Mouse (Mus musculus) MEL (cell line): ENCODE measurements around the gene Zfp512b.

ENCODE experiments used
- CHD1 ChIP-seq: IDR thresholded peaks from 2 replicates; pipeline ENCODE4 v1.6.1; 2012; ENCODE audit warnings: low read depth, mild to moderate bottlenecking, inconsistent platforms, low read length, improper control_type of control experiment
- CTCF ChIP-seq, 3 experiments: IDR thresholded peaks in 2 of 3; conservative IDR thresholded peaks in 1 of 3; 2 replicates each; pipeline ENCODE4 v1.5.1; 2011 to 2012; ENCODE audit warnings: low read length in 3 of 3, low read depth in 2 of 3, mild to moderate bottlenecking in 2 of 3, improper control_type of control experiment in 1 of 3, inconsistent platforms in 1 of 3, mixed read lengths in 1 of 3, moderate library complexity in 1 of 3; ENCODE audit not compliant: control insufficient read depth in 1 of 3, insufficient read depth in 1 of 3, poor library complexity in 1 of 3, severe bottlenecking in 1 of 3
- ELF1 ChIP-seq: IDR thresholded peaks from 2 replicates; pipeline ENCODE4 v1.6.1; 2014; ENCODE audit warnings: low read depth, mild to moderate bottlenecking, inconsistent platforms, low read length, improper control_type of control experiment, moderate library complexity
- EP300 ChIP-seq, 2 experiments: IDR thresholded peaks; 2 replicates each; pipeline ENCODE4 v1.6.1; 2011; ENCODE audit warnings: improper control_type of control experiment in 2 of 2, low read length in 2 of 2, low read depth in 1 of 2, mild to moderate bottlenecking in 1 of 2
- GABPA ChIP-seq: IDR thresholded peaks from 2 replicates; pipeline ENCODE4 v1.6.1; 2012; ENCODE audit warnings: low read depth, mild to moderate bottlenecking, inconsistent platforms, low read length, improper control_type of control experiment, moderate library complexity
- HCFC1 ChIP-seq: IDR thresholded peaks from 2 replicates; pipeline ENCODE4 v1.6.1; 2012; ENCODE audit warnings: low read depth, mild to moderate bottlenecking, inconsistent platforms, low read length, improper control_type of control experiment, moderate library complexity
- MXI1 ChIP-seq: IDR thresholded peaks from 2 replicates; pipeline ENCODE4 v1.6.1; 2011; ENCODE audit warnings: mild to moderate bottlenecking, low read depth, low read length, improper control_type of control experiment
- NRF1 ChIP-seq: IDR thresholded peaks from 2 replicates; pipeline ENCODE4 v1.6.1; 2014; ENCODE audit warnings: low read depth, mild to moderate bottlenecking, inconsistent platforms, low read length, improper control_type of control experiment, moderate library complexity; ENCODE audit not compliant: poor library complexity, insufficient read depth, severe bottlenecking
- POLR2A ChIP-seq, 2 experiments: IDR thresholded peaks; 2 replicates each; pipeline ENCODE4 v1.6.1; 2011 to 2012; ENCODE audit warnings: low read length in 2 of 2, mild to moderate bottlenecking in 2 of 2, control low read depth in 1 of 2, improper control_type of control experiment in 1 of 2, low read depth in 1 of 2, moderate library complexity in 1 of 2; ENCODE audit not compliant: control insufficient read depth in 1 of 2, insufficient read depth in 1 of 2, poor library complexity in 1 of 2
- POLR2AphosphoS2 ChIP-seq: IDR thresholded peaks from 2 replicates; pipeline ENCODE4 v1.6.1; 2011; ENCODE audit warnings: low read length, improper control_type of control experiment
- UBTF ChIP-seq: IDR thresholded peaks from 2 replicates; pipeline ENCODE4 v1.6.1; 2012; ENCODE audit warnings: low read depth, mild to moderate bottlenecking, inconsistent platforms, low read length, improper control_type of control experiment, moderate library complexity, borderline replicate concordance; ENCODE audit not compliant: insufficient read depth
- USF1 ChIP-seq: IDR thresholded peaks from 2 replicates; pipeline ENCODE4 v1.6.1; 2014; ENCODE audit warnings: low read depth, mild to moderate bottlenecking, inconsistent platforms, low read length, improper control_type of control experiment, moderate library complexity
- ZC3H11A ChIP-seq: IDR thresholded peaks from 2 replicates; pipeline ENCODE4 v1.6.1; 2012; ENCODE audit warnings: low read depth, mild to moderate bottlenecking, inconsistent platforms, low read length, improper control_type of control experiment

DNA sequence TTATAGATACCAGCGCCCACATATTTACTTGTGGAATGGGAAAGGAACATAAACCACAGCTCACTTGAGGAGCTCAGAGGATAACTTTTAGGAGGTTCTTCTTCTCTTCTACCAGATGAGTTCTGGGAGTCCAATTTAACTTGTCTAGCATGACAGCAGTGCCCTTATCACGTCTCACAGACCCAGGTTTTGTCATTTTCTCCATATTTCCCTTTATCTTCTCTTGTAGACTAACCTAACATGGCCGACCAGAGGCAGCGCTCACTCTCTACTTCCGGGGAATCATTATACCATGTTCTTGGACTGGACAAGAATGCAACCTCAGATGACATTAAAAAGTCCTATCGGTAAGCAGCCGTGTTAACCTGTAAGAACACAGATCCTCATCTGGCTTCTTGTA, 46.5 kb downstream of the Zfp512b start:
- no peak for TF ChIP-seq NRF1
- no peak for TF ChIP-seq POLR2A (IDR thresholded peaks at IDR 0.05; ENCODE audit: control insufficient read depth in 1 of 2, insufficient read depth in 1 of 2, low read depth in 1 of 2, low read length in 2 of 2, poor library complexity in 1 of 2)
- TF ChIP-seq CHD1 = no peak
- no peak for TF ChIP-seq UBTF
- TF ChIP-seq CTCF (IDR thresholded peaks at IDR 0.05 in 2 of 3, conservative IDR thresholded peaks at IDR 0.05 in 1 of 3; ENCODE audit: control insufficient read depth in 1 of 3, insufficient read depth in 1 of 3, low read depth in 2 of 3, low read length in 3 of 3, poor library complexity in 1 of 3, severe bottlenecking in 1 of 3) = no peak
- no peak for TF ChIP-seq POLR2AphosphoS2
- TF ChIP-seq EP300 (IDR thresholded peaks at IDR 0.05; ENCODE audit: low read depth in 1 of 2, low read length in 2 of 2) = no peak
- TF ChIP-seq GABPA = no peak
- no peak for TF ChIP-seq MXI1
- no peak for TF ChIP-seq ELF1
- TF ChIP-seq HCFC1 = no peak
- TF ChIP-seq USF1 = no peak
- TF ChIP-seq ZC3H11A = no peak
